Mouse (Mus musculus): Measurements from ENCODE around the gene Pisd.
"Not testable (repeated sequence)": the region's sequence is repeated elsewhere in the genome, so short reads cannot be mapped to it uniquely, and the experiment has no call there.

Gene Pisd

GRCm38 (mm10) chr5:32745705-32746655, 39.5 kb downstream of the Pisd start:
- no peak for DNase-seq (ENCODE audit: low read depth)

GRCm38 (mm10) chr5:32742149-32742548, 43.3 kb downstream of the Pisd start:
- no peak for DNase-seq (ENCODE audit: low read depth)

GRCm38 (mm10) chr5:32741377-32741776, 44.1 kb downstream of the Pisd start:
- DNase-seq (ENCODE audit: low read depth), result not testable (repeated sequence)

- DNase-seq (ENCODE audit: low read depth), result not testable (repeated sequence)
These were observed 44.6 kb downstream of the Pisd start for GRCm38 (mm10) chr5:32740850-32741249.

GRCm38 (mm10) chr5:32740138-32740537, 45.3 kb downstream of the Pisd start:
- no peak for DNase-seq (ENCODE audit: low read depth)

- not testable (repeated sequence) for DNase-seq (ENCODE audit: low read depth)
These were observed 48.7 kb downstream of the Pisd start for GRCm38 (mm10) chr5:32736770-32737169.

GRCm38 (mm10) chr5:32735779-32736178, 49.7 kb downstream of the Pisd start:
- DNase-seq (ENCODE audit: low read depth), result no peak

GRCm38 (mm10) chr5:32733892-32734291, 51.6 kb downstream of the Pisd start:
- not testable (repeated sequence) for DNase-seq (ENCODE audit: low read depth)

- no peak for DNase-seq (ENCODE audit: low read depth)
These were observed 56.6 kb downstream of the Pisd start for GRCm38 (mm10) chr5:32728851-32729250.

GRCm38 (mm10) chr5:32728300-32728699, 57.1 kb downstream of the Pisd start:
- no peak for DNase-seq (ENCODE audit: low read depth)

GRCm38 (mm10) chr5:32725397-32725796, 60.0 kb downstream of the Pisd start:
- DNase-seq (ENCODE audit: low read depth), result not testable (repeated sequence)

GRCm38 (mm10) chr5:32723981-32724380, 61.5 kb downstream of the Pisd start:
- DNase-seq (ENCODE audit: low read depth), result no peak

GRCm38 (mm10) chr5:32722711-32723110, 62.7 kb downstream of the Pisd start:
- not testable (repeated sequence) for DNase-seq (ENCODE audit: low read depth)

GRCm38 (mm10) chr5:32722263-32722662, 63.2 kb downstream of the Pisd start:
- no peak for DNase-seq (ENCODE audit: low read depth)

- DNase-seq (ENCODE audit: low read depth), result no peak
These were observed 64.1 kb downstream of the Pisd start for GRCm38 (mm10) chr5:32721316-32721715.

- no peak for DNase-seq (ENCODE audit: low read depth)
These were observed 65.0 kb downstream of the Pisd start for GRCm38 (mm10) chr5:32720416-32720815.

GRCm38 (mm10) chr5:32718916-32719315, 66.5 kb downstream of the Pisd start:
- no peak for DNase-seq (ENCODE audit: low read depth)

- DNase-seq (ENCODE audit: low read depth), result no peak
These were observed 67.7 kb downstream of the Pisd start for GRCm38 (mm10) chr5:32717726-32718125.

GRCm38 (mm10) chr5:32713703-32714467, 71.6 kb downstream of the Pisd start:
- peak; percentile 97 for DNase-seq (ENCODE audit: low read depth)

- DNase-seq (ENCODE audit: low read depth), result no peak
These were observed 72.3 kb downstream of the Pisd start for GRCm38 (mm10) chr5:32713042-32713702.

- peak; percentile 55 for DNase-seq (ENCODE audit: low read depth)
These were observed 73.0 kb downstream of the Pisd start for GRCm38 (mm10) chr5:32712221-32713041.

Data from induced T-regulatory cell, adult 2 months (primary cell).